Mouse (Mus musculus) thymus, postnatal 14 days (tissue): Measurements from ENCODE around the gene Spred3.

Experiments used
- DNase-seq: peaks from one replicate; pipeline ENCODE4 v3.0.0; 2021

Spred3 gene

DNA sequence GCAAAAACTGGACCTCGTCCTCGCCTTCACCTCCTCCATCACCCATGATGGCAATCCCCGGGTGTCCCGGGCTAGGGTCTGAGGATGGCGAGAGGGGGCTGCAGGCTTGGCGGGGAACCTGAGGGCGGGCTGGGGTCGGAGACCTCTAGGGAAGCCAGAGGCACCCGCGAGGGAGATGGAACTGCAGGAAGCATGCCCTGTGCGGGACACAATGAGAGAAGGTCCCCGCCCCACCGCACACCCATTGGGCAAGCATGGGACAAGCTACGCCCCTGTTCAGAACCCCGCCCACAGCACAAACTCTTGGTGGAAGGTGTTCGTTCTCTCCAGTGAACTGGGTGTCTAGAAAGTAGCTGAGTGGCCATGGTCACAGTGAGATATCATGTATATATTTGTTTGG, 45.2 kb downstream of the Spred3 start, which contains the start of gene Ryr1:
Gene Ryr1, minus strand, starts transcription at position 210 of the 400 bp plus-strand sequence.
- peak; percentile 81 for DNase-seq

DNA sequence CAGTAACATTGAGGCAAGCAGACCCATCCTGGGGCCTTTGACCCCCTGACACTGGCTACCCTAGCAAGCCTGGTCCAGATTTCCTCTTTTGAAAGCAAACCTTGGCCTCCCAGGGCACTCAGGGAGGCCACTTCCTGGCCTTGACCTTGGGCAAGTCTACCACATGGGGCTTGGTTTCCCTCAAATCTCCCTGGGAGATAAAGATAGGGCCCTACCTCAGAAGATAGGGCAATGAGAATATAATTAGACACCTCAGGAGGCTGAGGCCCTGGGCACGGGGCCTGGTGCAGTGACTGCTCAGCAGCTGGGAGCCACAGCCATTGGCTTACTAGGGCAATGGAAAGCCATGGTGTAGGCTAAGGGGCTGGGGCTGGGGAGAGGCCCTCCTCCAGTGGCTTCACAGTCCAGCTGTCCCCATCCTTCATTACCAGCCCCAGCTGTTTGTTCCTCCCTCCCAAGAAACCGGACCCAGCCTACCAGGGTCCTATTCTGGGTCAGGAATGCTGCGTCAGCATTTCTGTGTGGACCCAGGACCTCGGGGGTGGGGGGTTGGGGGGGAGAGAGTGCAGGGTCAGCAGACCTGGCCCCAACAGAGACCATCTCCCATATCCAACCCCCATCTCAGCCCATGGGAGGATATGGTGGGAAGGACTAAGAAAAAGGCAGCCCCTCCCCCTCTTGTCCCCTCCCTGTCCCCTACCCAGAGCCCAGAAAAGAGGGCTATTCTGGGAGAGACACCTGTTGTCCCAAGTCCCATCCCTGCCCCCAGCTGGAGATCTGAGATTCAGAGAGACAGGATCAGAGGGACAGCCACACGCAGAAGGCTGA, 46.5 kb downstream of the Spred3 start:
- DNase-seq, result no peak

DNA sequence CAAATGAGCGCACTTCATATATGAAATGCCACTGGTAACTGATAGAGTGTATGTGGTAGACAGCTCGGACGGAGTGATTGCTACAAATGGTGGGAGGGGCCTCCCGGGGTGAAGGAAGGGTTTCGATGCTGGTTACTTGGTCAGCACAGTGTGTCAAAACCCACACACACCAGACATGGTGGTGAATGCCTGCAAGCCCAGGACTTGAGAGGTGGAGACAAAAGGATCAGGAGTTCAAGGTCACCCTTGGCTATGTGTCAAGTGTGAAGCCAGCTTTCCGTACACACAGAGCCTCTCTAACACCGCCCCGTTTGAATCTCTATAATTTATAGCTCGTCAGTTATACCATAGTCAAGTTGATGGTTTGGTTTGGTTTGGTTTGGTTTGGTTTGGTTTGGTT, 47.4 kb downstream of the Spred3 start:
- DNase-seq, result no peak

DNA sequence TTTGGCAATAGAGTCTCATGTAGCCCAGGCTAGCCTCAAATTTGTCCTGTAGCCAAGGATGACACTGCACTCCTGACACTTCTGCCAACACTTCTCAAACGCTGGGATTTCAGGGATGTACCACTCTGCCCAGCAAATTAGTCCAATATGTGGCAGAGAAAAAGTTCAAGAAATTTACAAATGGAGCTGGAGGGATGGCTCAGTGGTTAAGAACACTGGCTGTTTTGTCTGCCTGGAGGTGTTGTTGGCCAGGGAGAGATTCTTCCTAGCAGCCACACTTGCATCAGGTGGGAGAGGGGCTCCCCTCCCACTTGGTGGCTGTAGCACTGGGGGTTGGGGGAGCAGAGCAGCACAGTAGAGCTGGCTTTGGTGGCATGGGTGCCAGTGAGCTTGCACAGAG, 50.7 kb downstream of the Spred3 start:
- no peak for DNase-seq

DNA sequence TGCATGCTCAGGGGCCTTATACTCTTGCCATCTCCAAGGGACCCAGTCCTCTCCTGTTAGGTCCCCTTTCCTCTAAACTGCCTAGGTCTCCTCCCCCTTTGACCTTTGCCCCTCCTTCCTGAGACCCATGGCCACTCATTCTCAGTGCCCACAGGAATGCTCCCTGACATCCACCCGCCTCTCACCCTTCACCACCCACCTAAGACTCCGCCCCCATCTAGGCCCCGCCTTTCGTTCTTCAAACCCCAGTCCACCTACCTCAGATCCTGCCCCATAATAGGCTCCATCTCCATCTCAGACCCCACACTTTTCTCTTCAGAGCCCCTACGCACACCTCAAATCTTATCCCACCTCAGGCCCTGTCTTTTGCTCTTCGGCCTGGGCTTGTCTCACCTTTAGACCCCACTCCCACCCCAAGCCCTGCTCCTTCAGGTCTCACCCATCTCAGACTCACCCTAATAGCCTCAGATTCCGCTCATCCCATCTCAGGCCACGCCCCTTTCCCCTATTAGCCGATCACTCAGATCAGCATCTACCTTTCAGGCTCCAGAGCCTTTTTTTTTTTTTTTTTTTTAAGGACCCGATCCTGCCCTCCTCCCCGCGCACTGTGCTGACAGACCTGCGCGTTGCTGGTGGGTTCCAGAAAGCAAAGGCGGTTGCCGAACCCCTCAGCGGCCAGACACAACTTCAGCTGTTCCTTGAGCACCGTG, 51.9 kb downstream of the Spred3 start:
- no peak for DNase-seq

DNA sequence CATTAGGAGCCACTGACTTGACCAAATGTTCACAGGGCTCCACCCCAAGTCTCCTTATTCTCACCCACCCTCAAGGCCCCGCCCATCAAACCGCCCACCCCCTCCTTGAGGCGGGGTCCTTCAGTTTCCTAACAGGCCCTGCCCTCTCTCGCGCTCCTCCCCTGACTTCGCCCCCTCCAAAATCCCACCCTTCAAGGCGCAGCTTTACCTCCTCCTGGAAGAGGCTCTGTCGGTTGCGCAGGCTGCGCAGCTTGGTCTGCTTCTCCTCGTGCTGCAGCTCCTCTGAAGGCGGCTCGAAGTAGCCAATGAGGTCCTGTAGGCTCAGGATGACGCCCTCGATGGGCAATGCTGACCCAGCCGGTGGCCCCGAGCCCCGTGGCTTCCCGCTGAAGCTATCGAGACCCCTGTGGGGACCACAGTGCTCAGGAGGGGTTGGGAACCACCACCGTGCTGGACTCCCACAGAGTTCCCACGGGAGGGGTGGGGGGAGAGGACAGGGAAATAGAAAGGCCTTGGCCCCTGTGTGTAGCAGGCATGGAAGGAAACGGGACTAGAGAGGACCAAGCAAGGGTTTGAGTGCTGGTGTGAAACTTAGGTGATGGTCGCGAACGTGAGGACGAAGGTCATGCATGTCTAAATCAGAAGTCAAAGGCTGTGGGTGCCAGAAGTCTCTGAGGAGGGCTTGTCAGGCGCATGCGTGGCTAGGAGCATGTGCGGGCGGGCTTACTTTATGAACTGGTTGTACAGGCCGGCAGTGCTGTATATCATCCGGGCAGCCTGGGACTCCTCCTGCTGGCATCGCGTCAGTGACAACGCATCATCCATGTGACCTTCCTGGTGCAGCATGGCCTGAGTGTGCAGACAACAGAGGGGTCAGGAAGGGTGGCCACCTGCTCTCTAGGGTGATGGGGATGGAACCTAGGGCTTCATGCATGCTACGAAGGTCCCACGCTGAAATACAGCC, 60.9 kb downstream of the Spred3 start:
- peak; percentile 65 for DNase-seq
